Mouse (Mus musculus) heart, adult 2 months (tissue): ENCODE results near the gene Cul9.

Experiments used
- CTCF ChIP-seq: fragments of 200-600 bp; IDR thresholded peaks from 2 replicates; pipeline ENCODE4 v1.8.1; 2022; ENCODE audit warnings: antibody characterized with exemption, mild to moderate bottlenecking, moderate library complexity
- POLR2A ChIP-seq: fragments of 200-500 bp; IDR thresholded peaks from 2 replicates; pipeline ENCODE4 v1.6.1; 2011; ENCODE audit warnings: mild to moderate bottlenecking, low read depth, low read length, control low read depth; ENCODE audit not compliant: insufficient read depth

DNA sequence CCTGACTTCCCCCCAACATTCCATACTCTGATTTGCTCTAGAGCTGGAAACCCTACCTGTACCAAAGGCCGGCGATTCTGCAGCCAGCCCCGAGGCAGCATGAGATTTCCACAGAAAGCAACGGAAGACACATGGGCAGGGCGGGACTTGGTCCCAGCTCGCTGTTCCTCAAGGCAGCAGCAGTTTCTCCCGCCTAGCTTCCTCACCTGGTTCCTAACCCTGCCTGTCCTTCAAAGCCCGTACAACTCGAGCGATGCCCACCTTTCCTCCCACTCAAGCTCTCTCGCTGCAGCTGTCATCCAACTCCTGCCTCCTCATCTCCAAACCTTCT is 8.4 kb upstream of the Cul9 start:
- TF ChIP-seq CTCF (no peak), POLR2A (no peak)
